Mouse (Mus musculus) embryo, embryonic 10.5 days (tissue): ENCODE measurements around the gene Nup210.

Experiments
- DNase-seq: peaks from one replicate; pipeline ENCODE4 v3.0.0-alpha.2; 2015; ENCODE audit warnings: low spot score

The Nup210 gene

GRCm38 (mm10) chr6:91116244-91117145, at the start of gene Nup210:
Gene Nup210 (minus strand): TSS chr6:91116829.
- peak; percentile 93 for DNase-seq

GRCm38 (mm10) chr6:91165210-91165609, 48.6 kb upstream of the Nup210 start:
- peak; percentile 87 for DNase-seq

GRCm38 (mm10) chr6:91164584-91164983, 48.0 kb upstream of the Nup210 start:
- no peak for DNase-seq

GRCm38 (mm10) chr6:91163195-91163911, 46.7 kb upstream of the Nup210 start:
- DNase-seq: no peak

- DNase-seq: no peak
These were observed 45.7 kb upstream of the Nup210 start for GRCm38 (mm10) chr6:91162314-91162713.

- DNase-seq: no peak
These were observed 45.0 kb upstream of the Nup210 start for GRCm38 (mm10) chr6:91161506-91162235.

- DNase-seq: no peak
These were observed 44.3 kb upstream of the Nup210 start for GRCm38 (mm10) chr6:91160976-91161375.

DNA sequence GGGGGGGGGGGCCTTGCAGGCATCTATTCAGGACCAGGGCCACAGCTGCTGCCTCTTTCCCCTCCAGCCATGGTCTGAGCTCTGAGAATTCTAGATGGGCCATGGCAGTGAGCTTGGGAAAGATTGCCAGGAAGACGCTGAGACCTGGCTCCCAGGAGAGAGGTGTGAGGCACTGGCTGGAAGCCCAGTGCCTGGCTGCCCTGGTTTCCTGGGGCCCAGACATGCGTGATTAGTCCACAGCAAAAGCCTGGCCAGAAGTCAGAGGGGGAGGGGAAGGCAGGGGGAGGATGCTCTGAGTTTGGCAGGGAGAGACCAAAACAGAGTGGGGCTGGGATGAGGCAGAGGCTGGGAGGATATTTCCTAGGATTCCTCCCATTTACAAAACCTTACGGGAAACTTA, 43.8 kb upstream of the Nup210 start:
- no peak for DNase-seq

- DNase-seq: no peak
These were observed 42.4 kb upstream of the Nup210 start for GRCm38 (mm10) chr6:91159047-91159446.

DNA sequence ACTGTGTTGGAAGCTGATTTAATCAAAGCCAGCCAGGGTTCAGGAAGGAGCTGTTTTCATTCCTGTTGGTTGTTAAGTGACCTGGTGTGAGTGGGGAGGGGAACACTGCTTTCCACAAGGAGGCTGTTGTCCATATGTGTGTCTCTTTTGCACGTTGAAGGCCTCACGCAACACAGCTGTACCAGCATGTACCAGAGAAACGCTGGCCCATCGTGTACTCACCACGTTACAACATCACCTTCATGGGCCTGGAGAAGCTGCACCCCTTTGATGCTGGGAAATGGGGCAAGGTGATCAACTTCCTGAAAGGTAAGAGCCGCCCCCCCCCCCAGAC, 40.6 kb upstream of the Nup210 start:
- DNase-seq: peak; percentile 61

DNA sequence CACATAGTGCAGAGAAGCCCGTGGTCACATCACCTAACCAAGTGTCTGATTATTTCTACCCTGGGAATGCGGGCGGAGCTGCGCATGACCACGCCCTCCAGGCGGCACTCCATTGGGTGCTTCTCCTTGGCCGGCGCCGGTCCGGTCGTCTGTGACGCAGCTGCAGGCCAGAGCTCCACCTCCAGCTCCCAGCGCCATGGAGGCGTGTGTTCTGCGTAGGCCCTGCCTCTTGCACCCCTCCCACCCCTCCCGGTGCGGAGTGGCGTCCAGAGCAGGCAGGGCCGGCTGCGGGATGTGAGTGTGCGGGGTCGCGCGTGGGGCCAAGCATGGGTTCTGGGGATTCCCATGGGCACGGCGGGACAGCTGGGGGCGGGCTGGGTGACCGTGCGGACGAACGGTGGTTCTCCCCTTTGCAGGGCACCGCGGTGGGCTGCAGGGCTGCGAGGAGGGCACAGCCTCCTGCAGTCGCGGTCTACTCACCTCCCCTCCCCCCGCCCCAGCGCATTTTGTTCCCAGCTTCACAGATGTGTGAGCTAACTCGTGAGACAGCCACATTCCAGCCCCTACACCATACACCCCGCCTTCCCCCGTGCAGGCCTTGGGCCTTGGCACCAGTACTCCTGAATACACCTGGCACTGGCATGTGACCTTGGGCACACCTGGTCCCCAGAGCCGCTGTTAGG, 40.1 kb upstream of the Nup210 start, which contains the start of gene Hdac11:
Gene Hdac11, plus strand, starts transcription at position 112 of the 683 bp plus-strand sequence.
- DNase-seq: peak; percentile 94

- peak; percentile 26 for DNase-seq
These were observed 39.4 kb upstream of the Nup210 start for GRCm38 (mm10) chr6:91156062-91156461.

DNA sequence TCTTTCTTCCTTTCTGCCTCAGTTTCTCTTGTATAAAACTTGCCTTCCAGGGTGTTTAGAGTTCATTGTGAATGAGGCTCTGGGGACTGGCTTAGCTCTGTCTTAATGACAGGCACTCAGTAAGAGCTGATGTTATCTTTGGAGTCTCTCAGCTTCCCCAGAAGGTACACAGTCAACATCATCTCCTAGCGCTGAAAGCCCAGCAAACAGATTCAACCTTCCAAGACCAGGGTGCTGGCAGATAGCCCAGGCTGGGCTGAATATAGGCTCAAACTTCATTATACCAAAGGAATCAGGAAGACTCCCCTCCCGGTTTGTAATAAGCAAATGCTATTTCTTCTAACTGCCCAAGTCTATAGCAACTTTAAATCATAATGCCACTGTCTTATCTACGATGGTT, 38.7 kb upstream of the Nup210 start:
- no peak for DNase-seq

GRCm38 (mm10) chr6:91154685-91155084, 38.1 kb upstream of the Nup210 start:
- DNase-seq: no peak

GRCm38 (mm10) chr6:91153549-91154064, 37.0 kb upstream of the Nup210 start:
- peak; percentile 78 for DNase-seq

DNA sequence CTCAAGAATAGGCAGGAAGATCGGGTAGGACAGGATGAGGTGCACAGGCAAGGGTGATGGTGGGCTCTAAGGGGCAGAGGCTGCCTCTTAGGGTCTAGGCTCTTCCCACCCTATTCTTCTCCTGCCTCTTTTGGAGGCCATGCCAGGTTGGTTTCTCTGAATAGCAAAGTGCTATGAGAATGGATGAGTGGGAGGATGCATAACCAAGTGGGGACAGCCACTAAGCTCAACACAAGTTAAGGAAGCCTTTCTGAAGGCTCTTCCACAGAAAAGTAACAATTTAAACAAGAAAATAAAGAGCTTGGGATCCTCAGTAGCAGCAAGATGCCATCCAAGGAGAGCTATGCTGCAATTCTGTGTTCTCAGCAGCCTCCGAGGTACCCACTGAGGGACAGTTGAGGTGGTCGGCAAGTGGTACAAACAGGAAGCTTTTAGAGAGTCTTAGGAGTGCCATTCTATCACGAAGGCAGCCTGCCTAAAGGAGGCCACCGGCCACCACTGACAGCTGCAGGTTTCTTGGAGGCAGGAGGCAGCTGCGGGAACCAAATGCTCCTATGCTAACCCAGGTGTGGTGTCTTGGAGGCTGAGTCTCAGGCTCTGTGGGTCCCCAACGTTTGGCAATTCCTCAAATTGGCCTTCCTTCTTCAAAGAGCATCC, 36.4 kb upstream of the Nup210 start:
- DNase-seq: no peak

- DNase-seq: peak; percentile 29
These were observed 30.6 kb upstream of the Nup210 start for GRCm38 (mm10) chr6:91147152-91147770.

GRCm38 (mm10) chr6:91146443-91147151, 30.0 kb upstream of the Nup210 start:
- no peak for DNase-seq

GRCm38 (mm10) chr6:91145572-91145971, 28.9 kb upstream of the Nup210 start:
- DNase-seq: no peak

- DNase-seq: no peak
These were observed 28.4 kb upstream of the Nup210 start for GRCm38 (mm10) chr6:91145056-91145455.
